Mouse (Mus musculus): ENCODE measurements around the gene AW011738. TPM values are rescaled to one million over a fixed set of nuclear protein-coding genes. Genes with fewer than 3 reads are reported as not detected.

AW011738 gene
- total and polyA plus RNA-seq, 3 experiments, result 0.11 TPM; not detected in 2

- ATAC-seq (ENCODE audit: extremely low read depth, insufficient number of reproducible peaks, low FRiP score, poor library complexity, severe bottlenecking), result no peak
- H3K27me3 ChIP-seq (ENCODE audit: insufficient read depth, low read length), result peaks cover 25% of the 10 kb centered on the region
These were observed 16.8 kb downstream of the AW011738 start for GRCm38 (mm10) chr4:156219936-156220335.

GRCm38 (mm10) chr4:156224276-156224675 is 21.2 kb downstream of the AW011738 start:
- DNase-seq (ENCODE audit: low spot score) (no peak), ATAC-seq (ENCODE audit: extremely low read depth, insufficient number of reproducible peaks, low FRiP score, poor library complexity, severe bottlenecking) (no peak)
- Histone ChIP-seq H3K27me3 (ENCODE audit: insufficient read depth, low read length) (peaks cover 15% of the 10 kb centered on the region), H3K36me3 (replicated peaks) (peaks cover 13% of the 10 kb centered on the region), H3K4me3 (ENCODE audit: low read depth, low read length) (no peak overlapping the region), H3K4me1 (ENCODE audit: insufficient read depth, low read depth, low read length) (peaks cover 6% of the 10 kb centered on the region), H3K9me3 (replicated peaks) (no peaks in the 10 kb centered on the region)
- TF ChIP-seq GATA1 (IDR thresholded peaks at IDR 0.05; ENCODE audit: borderline replicate concordance, low read length) (no peak), CTCF (IDR thresholded peaks at IDR 0.05; ENCODE audit: low read depth, low read length) (no peak), TAL1 (conservative IDR thresholded peaks at IDR 0.05; ENCODE audit: low read depth, low read length) (no peak), GATA2 (IDR thresholded peaks at IDR 0.05; ENCODE audit: borderline replicate concordance, low read depth, low read length) (no peak), POLR2AphosphoS5 (IDR thresholded peaks at IDR 0.05; ENCODE audit: insufficient replicate concordance, low read depth, low read length) (no peak)

More at GRCm38 (mm10) chr4:156219936-156220335, 16.8 kb downstream of the AW011738 start:
- Histone ChIP-seq H3K4me3 (ENCODE audit: low read depth, low read length) (no peak overlapping the region), H3K36me3 (replicated peaks) (no peaks in the 10 kb centered on the region), H3K4me1 (ENCODE audit: insufficient read depth, low read depth, low read length) (no peaks in the 10 kb centered on the region), H3K9me3 (replicated peaks) (no peaks in the 10 kb centered on the region)
- TF ChIP-seq GATA1 (IDR thresholded peaks at IDR 0.05; ENCODE audit: borderline replicate concordance, low read length), result no peak
- TF ChIP-seq CTCF (IDR thresholded peaks at IDR 0.05; ENCODE audit: low read depth, low read length), result no peak
- no peak for TF ChIP-seq TAL1 (conservative IDR thresholded peaks at IDR 0.05; ENCODE audit: low read depth, low read length)
- no peak for TF ChIP-seq POLR2AphosphoS5 (IDR thresholded peaks at IDR 0.05; ENCODE audit: insufficient replicate concordance, low read depth, low read length)
- no peak for TF ChIP-seq GATA2 (IDR thresholded peaks at IDR 0.05; ENCODE audit: borderline replicate concordance, low read depth, low read length)
- DNase-seq (ENCODE audit: low spot score), result no peak

- peaks cover 49% of the 10 kb centered on the region for H3K36me3 ChIP-seq (replicated peaks)
- H3K4me1 ChIP-seq (ENCODE audit: insufficient read depth, low read depth, low read length), result peaks cover 9% of the 10 kb centered on the region
- H3K27me3 ChIP-seq (ENCODE audit: insufficient read depth, low read length), result peaks cover 13% of the 10 kb centered on the region
- no peak overlapping the region for H3K4me3 ChIP-seq (ENCODE audit: low read depth, low read length)
- H3K9me3 ChIP-seq (replicated peaks), result no peaks in the 10 kb centered on the region
- no peak for DNase-seq (ENCODE audit: low spot score)
- no peak for ATAC-seq (ENCODE audit: extremely low read depth, insufficient number of reproducible peaks, low FRiP score, poor library complexity, severe bottlenecking)
- TF ChIP-seq GATA1 (IDR thresholded peaks at IDR 0.05; ENCODE audit: borderline replicate concordance, low read length), result no peak
- TF ChIP-seq TAL1 (conservative IDR thresholded peaks at IDR 0.05; ENCODE audit: low read depth, low read length), result no peak
- no peak for TF ChIP-seq GATA2 (IDR thresholded peaks at IDR 0.05; ENCODE audit: borderline replicate concordance, low read depth, low read length)
- no peak for TF ChIP-seq POLR2AphosphoS5 (IDR thresholded peaks at IDR 0.05; ENCODE audit: insufficient replicate concordance, low read depth, low read length)
- no peak for TF ChIP-seq CTCF (IDR thresholded peaks at IDR 0.05; ENCODE audit: low read depth, low read length)
These were observed 24.8 kb downstream of the AW011738 start for GRCm38 (mm10) chr4:156227752-156228392.

GRCm38 (mm10) chr4:156228393-156229024 is 25.4 kb downstream of the AW011738 start:
- ATAC-seq (ENCODE audit: extremely low read depth, insufficient number of reproducible peaks, low FRiP score, poor library complexity, severe bottlenecking), result no peak
- no peak overlapping the region for H3K4me3 ChIP-seq (ENCODE audit: low read depth, low read length)
- H3K36me3 ChIP-seq (replicated peaks), result peaks cover 55% of the 10 kb centered on the region
- H3K4me1 ChIP-seq (ENCODE audit: insufficient read depth, low read depth, low read length), result peaks cover 15% of the 10 kb centered on the region
- no peak for TF ChIP-seq POLR2AphosphoS5 (IDR thresholded peaks at IDR 0.05; ENCODE audit: insufficient replicate concordance, low read depth, low read length)
- no peak for TF ChIP-seq CTCF (IDR thresholded peaks at IDR 0.05; ENCODE audit: low read depth, low read length)
- no peak for TF ChIP-seq GATA1 (IDR thresholded peaks at IDR 0.05; ENCODE audit: borderline replicate concordance, low read length)
- TF ChIP-seq GATA2 (IDR thresholded peaks at IDR 0.05; ENCODE audit: borderline replicate concordance, low read depth, low read length), result no peak
- TF ChIP-seq TAL1 (conservative IDR thresholded peaks at IDR 0.05; ENCODE audit: low read depth, low read length), result no peak
- H3K9me3 ChIP-seq (replicated peaks), result no peaks in the 10 kb centered on the region
- peaks cover 9% of the 10 kb centered on the region for H3K27me3 ChIP-seq (ENCODE audit: insufficient read depth, low read length)
- no peak for DNase-seq (ENCODE audit: low spot score)

GRCm38 (mm10) chr4:156234021-156234501 is 31.0 kb downstream of the AW011738 start:
- Histone ChIP-seq H3K4me1 (ENCODE audit: insufficient read depth, low read depth, low read length) (peaks cover 35% of the 10 kb centered on the region), H3K36me3 (replicated peaks) (peaks cover 69% of the 10 kb centered on the region), H3K4me3 (ENCODE audit: low read depth, low read length) (peak overlapping the region; percentile 77), H3K27me3 (ENCODE audit: insufficient read depth, low read length) (no peaks in the 10 kb centered on the region), H3K9me3 (replicated peaks) (no peaks in the 10 kb centered on the region)
- DNase-seq (ENCODE audit: low spot score) (peak; percentile 62), ATAC-seq (ENCODE audit: extremely low read depth, insufficient number of reproducible peaks, low FRiP score, poor library complexity, severe bottlenecking) (no peak)
- TF ChIP-seq CTCF (IDR thresholded peaks at IDR 0.05; ENCODE audit: low read depth, low read length) (no peak), GATA1 (IDR thresholded peaks at IDR 0.05; ENCODE audit: borderline replicate concordance, low read length) (no peak), TAL1 (conservative IDR thresholded peaks at IDR 0.05; ENCODE audit: low read depth, low read length) (no peak), GATA2 (IDR thresholded peaks at IDR 0.05; ENCODE audit: borderline replicate concordance, low read depth, low read length) (no peak), POLR2AphosphoS5 (IDR thresholded peaks at IDR 0.05; ENCODE audit: insufficient replicate concordance, low read depth, low read length) (no peak)

DNA sequence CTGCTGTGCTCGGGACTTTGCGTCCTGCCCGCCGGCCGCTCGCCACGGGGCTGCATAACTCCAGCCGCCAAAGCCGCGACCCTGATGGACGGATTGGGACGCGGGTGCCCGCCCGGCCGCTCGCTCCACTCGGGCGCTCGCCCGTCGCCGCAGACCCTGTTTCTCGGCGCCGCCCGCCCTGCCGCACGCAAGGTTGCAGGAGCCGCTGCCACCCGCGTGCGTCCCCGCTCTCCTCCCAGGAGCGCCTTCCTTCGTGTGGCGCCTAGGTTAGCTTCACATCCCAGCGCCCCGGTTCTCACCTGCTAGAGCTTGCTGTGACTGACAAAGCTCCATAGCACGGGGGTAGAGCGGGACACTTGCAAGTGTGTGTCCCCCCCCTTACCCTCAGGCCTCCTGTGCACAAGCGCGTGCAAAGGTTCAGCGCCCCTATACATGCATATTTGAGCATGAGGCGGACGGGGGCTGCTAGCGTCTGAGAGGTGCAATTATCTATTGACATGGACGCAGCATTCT is 31.7 kb downstream of the AW011738 start, which contains the start of gene Plekhn1:
TSS of gene Plekhn1 (minus strand) at position 157 of the 513 bp plus-strand sequence.
- DNase-seq (ENCODE audit: low spot score), result peak; percentile 76
- Histone ChIP-seq H3K9me3 (replicated peaks) (no peaks in the 10 kb centered on the region), H3K27me3 (ENCODE audit: insufficient read depth, low read length) (no peaks in the 10 kb centered on the region), H3K4me3 (ENCODE audit: low read depth, low read length) (peak within 1 kb of the TSS; percentile 91), H3K4me1 (ENCODE audit: insufficient read depth, low read depth, low read length) (peaks cover 41% of the 10 kb centered on the region), H3K36me3 (replicated peaks) (peaks cover 69% of the 10 kb centered on the region)
- no peak for TF ChIP-seq CTCF (IDR thresholded peaks at IDR 0.05; ENCODE audit: low read depth, low read length)
- no peak for TF ChIP-seq GATA1 (IDR thresholded peaks at IDR 0.05; ENCODE audit: borderline replicate concordance, low read length)
- no peak for TF ChIP-seq POLR2AphosphoS5 (IDR thresholded peaks at IDR 0.05; ENCODE audit: insufficient replicate concordance, low read depth, low read length)
- no peak for TF ChIP-seq TAL1 (conservative IDR thresholded peaks at IDR 0.05; ENCODE audit: low read depth, low read length)
- no peak for TF ChIP-seq GATA2 (IDR thresholded peaks at IDR 0.05; ENCODE audit: borderline replicate concordance, low read depth, low read length)
- peak; percentile 30; the same call in 1 of the 2 replicates for ATAC-seq (ENCODE audit: extremely low read depth, insufficient number of reproducible peaks, low FRiP score, poor library complexity, severe bottlenecking)
